Mouse (Mus musculus): ENCODE measurements around the gene Ccnd3. TPM values are rescaled to one million over a fixed set of nuclear protein-coding genes. Genes with fewer than 3 reads are reported as not detected.

The Ccnd3 gene
- polyA plus RNA-seq, 1 experiment from 2014 or later: 371 TPM

DNA sequence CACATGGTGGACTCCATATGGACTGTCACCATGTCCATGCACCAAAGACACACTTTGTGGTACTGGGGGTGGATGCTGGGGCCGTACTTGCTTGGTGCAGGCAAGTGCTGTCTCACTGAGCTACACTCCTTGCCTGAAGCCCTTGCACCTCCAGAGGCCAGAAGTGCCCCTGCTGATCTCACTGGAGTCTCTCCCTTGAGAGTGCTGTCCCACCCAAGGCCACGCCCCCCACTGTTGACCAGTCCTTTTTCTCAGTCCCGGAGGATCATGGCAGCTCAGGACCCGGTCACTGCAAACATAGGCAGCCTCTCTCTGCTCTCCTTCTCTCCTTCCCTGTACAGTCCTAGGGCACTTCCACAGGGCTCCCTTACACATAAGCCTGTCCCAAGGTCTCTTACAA, 30.6 kb upstream of the Ccnd3 start:
- Histone ChIP-seq H3K9me3 (ENCODE audit: control insufficient read depth, low read length) (no peaks in the 10 kb centered on the region), H3K4me1 (ENCODE audit: control insufficient read depth, insufficient read depth, low read length) (0 out of 2 replicates have a peak, but pooled peaks cover 9% of the 10 kb centered on the region), H3K4me2 (ENCODE audit: low read depth, low read length) (no peak overlapping the region), H3K4me3 (ENCODE audit: low read length) (no peak overlapping the region), H3K36me3 (ENCODE audit: control insufficient read depth, insufficient read depth, low read length) (no peaks in the 10 kb centered on the region), H3K27ac (ENCODE audit: low read length) (no peak overlapping the region), H3K9ac (ENCODE audit: low read depth, low read length) (no peak overlapping the region), H3K27me3 (replicated peaks; ENCODE audit: control insufficient read depth, insufficient read depth, low read length) (no peaks in the 10 kb centered on the region)
- 57% methylated on average over 4 of the region's 4 CpGs for WGBS
- no peak for ATAC-seq

GRCm38 (mm10) chr17:47475181-47475580, 29.7 kb upstream of the Ccnd3 start:
- Histone ChIP-seq H3K36me3 (ENCODE audit: control insufficient read depth, insufficient read depth, low read length) (no peaks in the 10 kb centered on the region), H3K27ac (ENCODE audit: low read length) (no peak overlapping the region), H3K4me3 (ENCODE audit: low read length) (no peak overlapping the region), H3K4me2 (ENCODE audit: low read depth, low read length) (no peak overlapping the region), H3K4me1 (ENCODE audit: control insufficient read depth, insufficient read depth, low read length) (0 out of 2 replicates have a peak, but pooled peaks cover 9% of the 10 kb centered on the region), H3K9ac (ENCODE audit: low read depth, low read length) (no peak overlapping the region), H3K27me3 (replicated peaks; ENCODE audit: control insufficient read depth, insufficient read depth, low read length) (no peaks in the 10 kb centered on the region), H3K9me3 (ENCODE audit: control insufficient read depth, low read length) (no peaks in the 10 kb centered on the region)
- no peak for ATAC-seq
- WGBS: 87% methylated on average over 4 of the region's 4 CpGs

DNA sequence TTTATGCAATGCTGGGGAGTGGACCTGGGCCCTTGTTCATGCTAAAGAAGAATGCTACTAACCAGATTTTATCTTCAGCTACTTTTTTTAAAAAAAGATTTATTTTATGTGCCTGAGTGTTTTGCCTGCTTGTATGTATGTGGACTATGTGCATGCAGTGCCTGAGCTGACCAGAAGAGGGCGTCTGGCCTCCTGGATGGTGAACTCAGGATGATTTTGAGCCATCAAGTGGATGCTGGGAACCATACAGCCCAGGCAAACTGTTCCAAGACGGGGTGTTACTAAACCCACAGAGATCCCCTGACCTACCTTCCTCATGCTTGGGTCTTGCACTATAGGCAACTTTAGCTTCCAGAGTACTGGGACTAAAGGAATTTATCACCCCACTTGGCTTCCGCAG, 29.1 kb upstream of the Ccnd3 start:
- WGBS: 63% methylated on average over 3 of the region's 3 CpGs
- no peak overlapping the region for H3K4me3 ChIP-seq (ENCODE audit: low read length)
- no peak overlapping the region for H3K9ac ChIP-seq (ENCODE audit: low read depth, low read length)
- no peak for ATAC-seq
- no peak overlapping the region for H3K4me2 ChIP-seq (ENCODE audit: low read depth, low read length)
- H3K9me3 ChIP-seq (ENCODE audit: control insufficient read depth, low read length): no peaks in the 10 kb centered on the region
- H3K36me3 ChIP-seq (ENCODE audit: control insufficient read depth, insufficient read depth, low read length): no peaks in the 10 kb centered on the region
- H3K27ac ChIP-seq (ENCODE audit: low read length): no peak overlapping the region
- H3K4me1 ChIP-seq (ENCODE audit: control insufficient read depth, insufficient read depth, low read length): 0 out of 2 replicates have a peak, but pooled peaks cover 9% of the 10 kb centered on the region
- H3K27me3 ChIP-seq (replicated peaks; ENCODE audit: control insufficient read depth, insufficient read depth, low read length): no peaks in the 10 kb centered on the region

- Histone ChIP-seq H3K4me3 (ENCODE audit: low read length) (no peak overlapping the region), H3K9me3 (ENCODE audit: control insufficient read depth, low read length) (no peaks in the 10 kb centered on the region), H3K36me3 (ENCODE audit: control insufficient read depth, insufficient read depth, low read length) (no peaks in the 10 kb centered on the region), H3K27ac (ENCODE audit: low read length) (no peak overlapping the region), H3K27me3 (replicated peaks; ENCODE audit: control insufficient read depth, insufficient read depth, low read length) (no peaks in the 10 kb centered on the region), H3K4me1 (ENCODE audit: control insufficient read depth, insufficient read depth, low read length) (peaks cover 6% of the 10 kb centered on the region), H3K4me2 (ENCODE audit: low read depth, low read length) (no peak overlapping the region), H3K9ac (ENCODE audit: low read depth, low read length) (no peak overlapping the region)
- 63% methylated on average over 3 of the region's 3 CpGs for WGBS
- ATAC-seq: no peak
Measured at GRCm38 (mm10) chr17:47479887-47480286, 25.0 kb upstream of the Ccnd3 start.

DNA sequence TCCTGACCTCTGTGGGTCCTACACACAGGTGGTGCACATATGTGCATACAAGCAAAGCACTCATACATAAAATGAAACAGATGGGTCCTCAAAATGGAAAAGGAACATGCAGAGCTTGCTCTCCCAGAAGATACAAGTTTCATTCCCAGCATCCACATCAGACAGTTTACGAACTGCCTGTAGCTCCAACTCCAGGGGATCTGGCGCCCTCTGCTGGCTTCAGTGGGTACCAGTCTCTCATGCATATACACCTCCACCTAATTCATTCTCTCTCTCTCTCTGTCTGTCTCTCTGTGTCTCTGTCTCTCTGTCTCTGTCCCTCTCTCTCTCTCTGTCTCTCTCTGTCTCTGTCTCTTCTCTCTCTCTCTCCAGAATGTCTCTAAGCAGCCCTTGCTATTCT, 22.4 kb upstream of the Ccnd3 start:
- no peaks in the 10 kb centered on the region for H3K27me3 ChIP-seq (replicated peaks; ENCODE audit: control insufficient read depth, insufficient read depth, low read length)
- no peak overlapping the region for H3K9ac ChIP-seq (ENCODE audit: low read depth, low read length)
- H3K36me3 ChIP-seq (ENCODE audit: control insufficient read depth, insufficient read depth, low read length): no peaks in the 10 kb centered on the region
- H3K4me1 ChIP-seq (ENCODE audit: control insufficient read depth, insufficient read depth, low read length): peaks cover 17% of the 10 kb centered on the region
- H3K27ac ChIP-seq (ENCODE audit: low read length): no peak overlapping the region
- ATAC-seq: no peak
- 59% methylated on average over 2 of the region's 2 CpGs for WGBS
- H3K9me3 ChIP-seq (ENCODE audit: control insufficient read depth, low read length): no peaks in the 10 kb centered on the region
- no peak overlapping the region for H3K4me2 ChIP-seq (ENCODE audit: low read depth, low read length)
- H3K4me3 ChIP-seq (ENCODE audit: low read length): no peak overlapping the region

DNA sequence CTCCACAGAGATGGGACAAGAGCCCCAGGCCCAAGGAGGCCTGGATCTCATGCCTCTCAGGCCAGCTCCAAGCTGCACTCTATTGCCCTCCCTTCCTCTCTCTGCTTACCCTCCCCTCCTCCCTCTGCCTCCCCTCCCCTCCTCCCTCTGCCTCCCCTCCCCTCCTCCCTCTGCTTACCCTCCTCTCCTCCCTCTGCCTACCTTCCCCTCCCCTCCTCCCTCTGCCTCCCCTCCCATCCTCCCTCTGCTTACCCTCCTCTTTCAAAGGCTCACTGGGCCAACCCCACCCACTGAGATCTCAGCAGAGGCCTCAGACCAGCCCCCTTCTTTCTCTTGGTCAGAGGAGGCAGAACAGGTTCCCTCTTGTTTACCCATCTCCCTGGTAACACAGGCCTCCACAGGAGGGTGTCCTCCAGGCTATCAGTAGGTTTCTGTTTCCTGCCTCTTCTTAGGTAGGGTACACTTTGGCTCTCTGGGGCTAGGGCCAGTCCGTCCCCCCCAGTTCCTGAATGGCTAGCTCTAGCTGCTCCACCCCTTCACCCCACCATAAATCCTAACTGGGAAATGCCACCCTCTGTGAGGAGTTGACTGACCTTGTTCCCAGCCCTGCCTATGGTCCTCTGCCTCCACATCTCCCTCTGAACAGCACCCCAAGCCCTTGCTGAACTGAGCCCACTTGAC, 20.5 kb upstream of the Ccnd3 start:
- Histone ChIP-seq H3K9me3 (ENCODE audit: control insufficient read depth, low read length) (no peaks in the 10 kb centered on the region), H3K27ac (ENCODE audit: low read length) (peak overlapping the region; percentile 83), H3K4me1 (ENCODE audit: control insufficient read depth, insufficient read depth, low read length) (peaks cover 17% of the 10 kb centered on the region), H3K4me2 (ENCODE audit: low read depth, low read length) (no peak overlapping the region), H3K9ac (ENCODE audit: low read depth, low read length) (peak overlapping the region; percentile 40; the same call in 1 of the 2 replicates), H3K27me3 (replicated peaks; ENCODE audit: control insufficient read depth, insufficient read depth, low read length) (no peaks in the 10 kb centered on the region), H3K4me3 (ENCODE audit: low read length) (no peak overlapping the region), H3K36me3 (ENCODE audit: control insufficient read depth, insufficient read depth, low read length) (no peaks in the 10 kb centered on the region)
- WGBS: 26% methylated on average over 1 of the region's 1 CpGs
- ATAC-seq: peak; percentile 93

DNA sequence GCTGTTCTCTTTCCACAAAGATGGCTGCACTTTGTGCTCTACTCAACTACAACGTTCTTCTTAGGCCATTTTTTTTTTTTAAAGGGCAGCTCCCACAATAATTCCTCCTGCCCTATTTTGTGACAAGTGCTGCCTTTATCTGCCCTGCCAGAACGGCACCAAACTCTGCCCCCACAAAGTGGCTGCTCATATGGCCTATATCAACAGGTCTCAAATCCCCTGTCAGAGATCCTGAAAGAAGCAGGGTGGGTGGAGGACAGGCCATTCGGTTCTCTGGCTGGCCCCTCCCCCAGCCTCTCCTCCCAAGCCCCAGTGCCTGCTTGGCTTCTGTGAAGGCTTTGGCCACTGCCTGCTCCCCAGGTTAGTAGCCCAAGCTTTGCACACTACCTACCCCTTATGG, 19.9 kb upstream of the Ccnd3 start:
- Histone ChIP-seq H3K9ac (ENCODE audit: low read depth, low read length) (peak overlapping the region; percentile 40; the same call in 1 of the 2 replicates), H3K36me3 (ENCODE audit: control insufficient read depth, insufficient read depth, low read length) (no peaks in the 10 kb centered on the region), H3K27me3 (replicated peaks; ENCODE audit: control insufficient read depth, insufficient read depth, low read length) (no peaks in the 10 kb centered on the region), H3K9me3 (ENCODE audit: control insufficient read depth, low read length) (no peaks in the 10 kb centered on the region), H3K27ac (ENCODE audit: low read length) (peak overlapping the region; percentile 83), H3K4me1 (ENCODE audit: control insufficient read depth, insufficient read depth, low read length) (peaks cover 17% of the 10 kb centered on the region), H3K4me3 (ENCODE audit: low read length) (no peak overlapping the region), H3K4me2 (ENCODE audit: low read depth, low read length) (no peak overlapping the region)
- WGBS: 6% methylated on average over 3 of the region's 3 CpGs
- ATAC-seq: no peak

GRCm38 (mm10) chr17:47485791-47486190, 19.1 kb upstream of the Ccnd3 start:
- H3K36me3 ChIP-seq (ENCODE audit: control insufficient read depth, insufficient read depth, low read length): no peaks in the 10 kb centered on the region
- H3K9me3 ChIP-seq (ENCODE audit: control insufficient read depth, low read length): no peaks in the 10 kb centered on the region
- 63% methylated on average over 3 of the region's 3 CpGs for WGBS
- H3K9ac ChIP-seq (ENCODE audit: low read depth, low read length): peak overlapping the region; percentile 40; the same call in 1 of the 2 replicates
- peaks cover 17% of the 10 kb centered on the region for H3K4me1 ChIP-seq (ENCODE audit: control insufficient read depth, insufficient read depth, low read length)
- H3K27ac ChIP-seq (ENCODE audit: low read length): 0 out of 2 replicates have a peak overlapping the region, but pooled peaks have one; percentile 43
- 0 out of 2 replicates have a peak, but pooled peaks have one; percentile 4 for ATAC-seq
- H3K27me3 ChIP-seq (replicated peaks; ENCODE audit: control insufficient read depth, insufficient read depth, low read length): no peaks in the 10 kb centered on the region
- no peak overlapping the region for H3K4me3 ChIP-seq (ENCODE audit: low read length)
- H3K4me2 ChIP-seq (ENCODE audit: low read depth, low read length): no peak overlapping the region

DNA sequence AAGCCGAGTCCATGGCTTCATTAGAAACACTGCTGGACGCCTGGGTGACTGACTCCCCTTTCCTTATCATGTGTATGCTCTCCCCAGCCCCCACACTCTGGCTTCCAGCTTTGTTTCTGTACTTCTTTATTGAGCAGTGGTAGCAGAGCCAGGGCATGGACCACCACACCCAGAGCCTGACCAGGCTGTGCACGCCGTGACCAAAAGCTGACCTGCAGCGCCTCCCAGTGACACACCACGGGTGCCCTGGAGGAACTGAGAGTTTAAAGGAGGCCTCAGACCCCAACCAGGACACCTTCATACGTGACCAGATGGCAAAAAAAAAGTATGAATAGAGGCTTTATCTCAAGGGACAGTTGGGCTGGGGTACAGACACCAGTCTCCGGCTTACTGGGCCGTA, 14.1 kb upstream of the Ccnd3 start:
- no peak for ATAC-seq
- no peak overlapping the region for H3K27ac ChIP-seq (ENCODE audit: low read length)
- H3K9ac ChIP-seq (ENCODE audit: low read depth, low read length): no peak overlapping the region
- 81% methylated on average over 9 of the region's 9 CpGs for WGBS
- no peak overlapping the region for H3K4me2 ChIP-seq (ENCODE audit: low read depth, low read length)
- peaks cover 15% of the 10 kb centered on the region for H3K36me3 ChIP-seq (ENCODE audit: control insufficient read depth, insufficient read depth, low read length)
- no peaks in the 10 kb centered on the region for H3K9me3 ChIP-seq (ENCODE audit: control insufficient read depth, low read length)
- H3K4me3 ChIP-seq (ENCODE audit: low read length): no peak overlapping the region
- no peaks in the 10 kb centered on the region for H3K27me3 ChIP-seq (replicated peaks; ENCODE audit: control insufficient read depth, insufficient read depth, low read length)
- H3K4me1 ChIP-seq (ENCODE audit: control insufficient read depth, insufficient read depth, low read length): peaks cover 9% of the 10 kb centered on the region

- 77% methylated on average over 6 of the region's 6 CpGs for WGBS
- no peak overlapping the region for H3K4me2 ChIP-seq (ENCODE audit: low read depth, low read length)
- H3K4me1 ChIP-seq (ENCODE audit: control insufficient read depth, insufficient read depth, low read length): peaks cover 6% of the 10 kb centered on the region; the same call in 1 of the 2 replicates
- H3K9me3 ChIP-seq (ENCODE audit: control insufficient read depth, low read length): no peaks in the 10 kb centered on the region
- no peak for ATAC-seq
- H3K9ac ChIP-seq (ENCODE audit: low read depth, low read length): no peak overlapping the region
- H3K27me3 ChIP-seq (replicated peaks; ENCODE audit: control insufficient read depth, insufficient read depth, low read length): no peaks in the 10 kb centered on the region
- H3K27ac ChIP-seq (ENCODE audit: low read length): no peak overlapping the region
- peaks cover 26% of the 10 kb centered on the region for H3K36me3 ChIP-seq (ENCODE audit: control insufficient read depth, insufficient read depth, low read length)
- H3K4me3 ChIP-seq (ENCODE audit: low read length): no peak overlapping the region
Measured at GRCm38 (mm10) chr17:47492731-47493130, 12.1 kb upstream of the Ccnd3 start.
